Mouse (Mus musculus) hindbrain, embryonic 16.5 days (tissue): ENCODE measurements around the gene Psg16. TPM values are rescaled to one million over a fixed set of nuclear protein-coding genes. Genes with fewer than 3 reads are reported as not detected.

ENCODE experiments used
- ATAC-seq: fragments of 200-750 bp; cut with Nextera tagmentation; 2 replicates; pipeline ENCODE4 v1.8.0; 2017; ENCODE audit warnings: moderate TSS enrichment, moderate library complexity
- H3K27ac ChIP-seq: fragments of 300-500 bp; sonication (generic); 2 replicates; pipeline ENCODE4 v1.5.1; 2014; ENCODE audit warnings: low read depth, mild to moderate bottlenecking, control low read depth, low read length, moderate library complexity
- H3K27me3 ChIP-seq: fragments of 300-500 bp; sonication (generic); replicated peaks from 2 replicates; pipeline ENCODE4 v1.6.1; 2014; ENCODE audit warnings: low read length; ENCODE audit not compliant: control insufficient read depth, insufficient read depth
- H3K36me3 ChIP-seq: fragments of 300-500 bp; sonication (generic); 2 replicates; pipeline ENCODE4 v1.6.1; 2014; ENCODE audit warnings: mild to moderate bottlenecking, low read length, moderate library complexity, mixed read lengths; ENCODE audit not compliant: control insufficient read depth, insufficient read depth
- H3K4me1 ChIP-seq: fragments of 300-500 bp; sonication (generic); 2 replicates; pipeline ENCODE4 v1.6.1; 2014; ENCODE audit warnings: low read depth, low read length; ENCODE audit not compliant: control insufficient read depth, insufficient read depth
- H3K4me2 ChIP-seq: fragments of 300-500 bp; sonication (generic); 2 replicates; pipeline ENCODE4 v1.6.1; 2014; ENCODE audit warnings: mild to moderate bottlenecking, low read length, control low read depth, moderate library complexity
- H3K4me3 ChIP-seq: fragments of 300-500 bp; sonication (generic); 2 replicates; pipeline ENCODE4 v1.5.1; 2014; ENCODE audit warnings: mild to moderate bottlenecking, low read length, control low read depth, moderate library complexity
- H3K9ac ChIP-seq: fragments of 300-500 bp; sonication (generic); 2 replicates; pipeline ENCODE4 v1.6.1; 2014; ENCODE audit warnings: low read depth, mild to moderate bottlenecking, control low read depth, low read length, moderate library complexity
- H3K9me3 ChIP-seq: fragments of 300-500 bp; sonication (generic); 2 replicates; pipeline ENCODE4 v1.6.1; 2014; ENCODE audit warnings: mild to moderate bottlenecking, low read length, moderate library complexity; ENCODE audit not compliant: control insufficient read depth
- WGBS: fragments of 180-500 bp; shearing (Covaris S2); extraction: QIAGEN DNeasy Blood & Tissue Kit; methylation state at CpG from one replicate; pipeline ENCODE4 v1.1.7; 2014; 5-methylcytosine and 5-hydroxymethylcytosine counted together
- polyA plus RNA-seq: library from polyadenylated mRNA; unstranded; fragments of >200 nt; fragmentation: Nextera tagmentation; extraction: Ambion mirVana; gene quantifications from 2 replicates; pipeline ENCODE4 v1.2.1, GENCODE M21; 2015

Psg16 gene
- polyA plus RNA-seq, 1 experiment from 2014 or later = 5.6 TPM

DNA sequence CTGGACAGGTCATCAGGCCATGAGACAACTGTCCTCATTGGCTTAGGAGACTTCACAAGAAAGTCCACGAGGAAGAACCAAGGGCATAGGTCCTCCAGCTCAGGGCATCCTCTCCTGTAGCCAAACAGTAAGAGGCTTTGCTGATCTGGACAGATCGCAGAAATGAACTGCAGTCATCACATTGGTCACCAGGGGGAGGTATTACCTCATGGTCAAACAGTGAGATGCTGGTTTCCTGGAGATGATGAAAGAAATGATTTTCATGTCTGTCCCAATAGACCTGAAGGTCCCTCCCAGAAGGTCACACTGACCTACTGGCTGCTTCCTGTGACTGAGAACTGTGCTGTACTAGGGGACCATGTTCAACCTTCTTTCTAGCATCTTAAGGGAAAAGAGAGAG is 81.8 kb downstream of the Psg16 start:
- H3K4me2 ChIP-seq = no peak overlapping the region
- H3K9me3 ChIP-seq = peaks cover 12% of the 10 kb centered on the region
- no peaks in the 10 kb centered on the region for H3K4me1 ChIP-seq
- no peak overlapping the region for H3K9ac ChIP-seq
- H3K27me3 ChIP-seq = no peaks in the 10 kb centered on the region
- ATAC-seq = no peak
- WGBS = 38% methylated on average over 2 of the region's 2 CpGs
- H3K4me3 ChIP-seq = no peak overlapping the region
- no peaks in the 10 kb centered on the region for H3K36me3 ChIP-seq
- no peak overlapping the region for H3K27ac ChIP-seq

GRCm38 (mm10) chr7:17156885-17157677 is 83.2 kb downstream of the Psg16 start:
- no peaks in the 10 kb centered on the region for H3K27me3 ChIP-seq
- H3K9me3 ChIP-seq = peaks cover 12% of the 10 kb centered on the region
- H3K36me3 ChIP-seq = no peaks in the 10 kb centered on the region
- no peak overlapping the region for H3K27ac ChIP-seq
- WGBS = 80% methylated on average over 3 of the region's 3 CpGs
- H3K9ac ChIP-seq = no peak overlapping the region
- no peak overlapping the region for H3K4me2 ChIP-seq
- no peaks in the 10 kb centered on the region for H3K4me1 ChIP-seq
- no peak overlapping the region for H3K4me3 ChIP-seq
- ATAC-seq = no peak

DNA sequence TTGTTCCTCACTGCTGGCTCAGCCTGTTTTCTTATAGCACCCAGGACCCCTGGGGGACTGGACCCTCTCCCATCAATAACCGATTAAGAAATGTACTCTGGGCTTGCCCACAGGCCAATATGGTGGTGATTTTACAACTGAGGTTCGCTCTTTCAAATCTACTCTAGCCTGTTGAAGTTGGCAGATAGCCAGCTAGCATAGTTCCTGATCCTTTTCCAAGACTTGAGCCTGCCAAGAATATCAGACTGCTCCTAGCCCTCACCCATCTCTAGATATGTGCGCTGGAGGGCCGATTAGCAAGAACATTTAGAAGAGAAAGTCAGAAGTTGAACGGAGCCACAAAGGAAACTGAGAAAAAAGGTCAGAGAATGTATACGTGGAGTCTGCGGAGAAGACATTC is 85.2 kb downstream of the Psg16 start:
- WGBS = 86% methylated on average over 7 of the region's 7 CpGs
- peaks cover 2% of the 10 kb centered on the region for H3K9me3 ChIP-seq
- H3K4me3 ChIP-seq = no peak overlapping the region
- no peak overlapping the region for H3K27ac ChIP-seq
- no peak overlapping the region for H3K9ac ChIP-seq
- ATAC-seq = no peak
- H3K4me1 ChIP-seq = no peaks in the 10 kb centered on the region
- no peaks in the 10 kb centered on the region for H3K36me3 ChIP-seq
- no peak overlapping the region for H3K4me2 ChIP-seq
- no peaks in the 10 kb centered on the region for H3K27me3 ChIP-seq

DNA sequence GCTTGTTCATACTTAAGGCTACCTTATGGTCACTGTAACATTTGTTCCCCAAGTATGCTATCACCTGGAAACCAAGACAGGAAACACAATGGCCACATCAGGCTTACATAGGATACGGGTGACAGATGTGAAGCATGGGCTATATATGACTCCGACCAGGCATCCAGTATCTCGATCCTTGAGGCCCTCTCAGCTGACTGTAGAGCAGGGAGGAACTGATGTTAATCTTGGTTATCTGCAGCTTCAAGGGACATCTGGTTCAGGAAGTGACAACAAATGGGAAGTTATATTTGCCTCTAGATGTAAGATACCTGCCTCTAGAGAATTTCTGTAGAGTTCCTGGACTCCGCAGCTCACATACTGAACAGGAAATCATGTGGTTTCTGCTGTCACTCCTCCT is 98.0 kb downstream of the Psg16 start:
- Histone ChIP-seq H3K9me3 (peaks cover 10% of the 10 kb centered on the region), H3K27ac (no peak overlapping the region), H3K27me3 (no peaks in the 10 kb centered on the region), H3K4me3 (no peak overlapping the region), H3K4me2 (no peak overlapping the region), H3K36me3 (no peaks in the 10 kb centered on the region), H3K4me1 (no peaks in the 10 kb centered on the region), H3K9ac (no peak overlapping the region)
- 92% methylated on average over 4 of the region's 4 CpGs for WGBS
- ATAC-seq = no peak

Other genes starting within 250 kb of the Psg16 start
- gene Prkd2, start 231.1 kb upstream of the Psg16 start, polyA plus RNA-seq = 5.2 and 6.5 TPM in 2 replicates
- gene Dact3, start 198.7 kb upstream of the Psg16 start, polyA plus RNA-seq = 2.9 and 3.5 TPM in 2 replicates
- gene Gng8, start 182.3 kb upstream of the Psg16 start, polyA plus RNA-seq = 1.5 and 1.6 TPM in 2 replicates
- 0.14 and 0.26 TPM in 2 replicates for gene Ptgir, start 167.6 kb upstream of the Psg16 start, polyA plus RNA-seq
- 419 and 442 TPM in 2 replicates for gene Calm3, start 149.9 kb upstream of the Psg16 start, polyA plus RNA-seq
- gene Pnmal2, start 129.4 kb upstream of the Psg16 start, polyA plus RNA-seq = 143 and 146 TPM in 2 replicates
- gene Pnmal1, start 114.4 kb upstream of the Psg16 start, polyA plus RNA-seq = 57.4 and 58.3 TPM in 2 replicates
- gene Gm42372, start 91.0 kb upstream of the Psg16 start, polyA plus RNA-seq = 5.7 and 7.4 TPM in 2 replicates
- gene Ccdc8, start 81.3 kb upstream of the Psg16 start, polyA plus RNA-seq = 7.9 and 9.9 TPM in 2 replicates
- 132 and 138 TPM in 2 replicates for gene Ppp5c, start 46.1 kb upstream of the Psg16 start, polyA plus RNA-seq
- 6.9 and 8.9 TPM in 2 replicates for gene Hif3a, start 11.6 kb upstream of the Psg16 start, polyA plus RNA-seq
- gene Ceacam3, start 76.2 kb downstream of the Psg16 start, polyA plus RNA-seq = 0.06 TPM in 1 of 2 replicates, not detected in the other
- gene Psg29, start 129.4 kb downstream of the Psg16 start, polyA plus RNA-seq = not detected in 2 replicates